Mouse (Mus musculus): Measurements from ENCODE around the gene Rpl7l1.

DNA sequence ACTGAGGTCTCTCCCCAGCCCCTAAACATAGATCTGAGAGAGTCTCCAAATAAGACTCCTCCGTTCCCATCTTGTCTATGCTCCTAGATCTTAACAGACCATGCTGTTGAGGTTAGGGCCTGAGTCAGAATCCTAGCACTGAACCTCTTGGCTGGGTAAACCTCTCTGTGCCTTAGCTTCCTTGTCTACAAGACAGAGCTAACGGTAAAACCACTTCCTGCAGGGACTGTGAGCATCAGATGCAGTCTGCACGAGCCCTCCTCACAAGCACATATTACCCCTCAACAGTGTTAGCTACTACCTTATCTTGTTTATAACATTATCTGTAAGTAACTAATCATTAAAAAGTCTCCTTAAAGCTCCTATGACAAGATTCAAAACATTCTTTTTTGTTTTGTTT, 46.5 kb upstream of the Rpl7l1 start:
- TF ChIP-seq CTCF (IDR thresholded peaks at IDR 0.05; ENCODE audit: borderline replicate concordance, insufficient read depth, low read length): no peak
- no peak for TF ChIP-seq POLR2A (IDR thresholded peaks at IDR 0.05; ENCODE audit: low read depth, low read length)
